Mouse (Mus musculus): ENCODE results near the gene Furin. TPM values are rescaled to one million over a fixed set of nuclear protein-coding genes. Genes with fewer than 3 reads are reported as not detected.
A peak's percentile ranks its signal among the peaks of the same experiment; 100 is the strongest.

The Furin gene
- polyA plus RNA-seq, 1 experiment: 72.7 TPM

GRCm38 (mm10) chr7:80368635-80369421, 36.4 kb downstream of the Furin start:
- 0 out of 3 replicates have a peak, but pooled peaks have one; percentile 6 for TF ChIP-seq GATA1 (IDR thresholded peaks at IDR 0.05; ENCODE audit: borderline replicate concordance, low read length)
- no peak for TF ChIP-seq FLI1 (IDR thresholded peaks at IDR 0.05; ENCODE audit: low read length)
- H3K36me3 ChIP-seq (replicated peaks; ENCODE audit: low read length): peaks cover 52% of the 10 kb centered on the region
- H3K4me1 ChIP-seq: peaks cover 76% of the 10 kb centered on the region
- no peaks in the 10 kb centered on the region for H3K9me3 ChIP-seq
- H3K27me3 ChIP-seq (replicated peaks): no peaks in the 10 kb centered on the region
- peak overlapping the region; percentile 97 for H3K4me3 ChIP-seq (replicated peaks)

GRCm38 (mm10) chr7:80368009-80368408, 37.2 kb downstream of the Furin start:
- Histone ChIP-seq H3K9me3 (no peaks in the 10 kb centered on the region), H3K27me3 (replicated peaks) (no peaks in the 10 kb centered on the region), H3K4me3 (replicated peaks) (peak overlapping the region; percentile 80), H3K4me1 (peaks cover 72% of the 10 kb centered on the region), H3K36me3 (replicated peaks; ENCODE audit: low read length) (peaks cover 60% of the 10 kb centered on the region)
- TF ChIP-seq FLI1 (IDR thresholded peaks at IDR 0.05; ENCODE audit: low read length) (no peak), GATA1 (IDR thresholded peaks at IDR 0.05; ENCODE audit: borderline replicate concordance, low read length) (no peak)

DNA sequence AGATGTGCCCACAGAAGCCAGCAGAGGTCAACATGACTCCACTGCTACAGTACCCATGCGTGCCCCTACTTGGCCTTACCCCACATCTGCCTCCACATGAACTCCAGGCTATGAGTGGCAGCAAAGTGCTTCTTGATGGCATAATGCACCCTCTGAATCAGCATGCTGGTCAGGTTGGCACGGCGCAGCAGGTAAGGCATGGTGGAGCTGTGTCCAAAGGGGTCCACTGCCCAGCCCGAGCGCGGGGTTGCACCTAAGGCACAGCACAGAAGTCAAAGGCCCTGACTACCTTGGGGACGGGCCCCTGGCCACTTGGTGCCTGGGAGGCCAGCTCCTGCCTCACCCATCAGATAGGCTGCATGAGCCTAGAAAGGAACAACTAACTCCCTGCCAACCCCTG, 38.0 kb downstream of the Furin start:
- H3K4me1 ChIP-seq: peaks cover 72% of the 10 kb centered on the region
- H3K36me3 ChIP-seq (replicated peaks; ENCODE audit: low read length): peaks cover 68% of the 10 kb centered on the region
- peak overlapping the region; percentile 26 for H3K4me3 ChIP-seq (replicated peaks)
- H3K27me3 ChIP-seq (replicated peaks): no peaks in the 10 kb centered on the region
- TF ChIP-seq GATA1 (IDR thresholded peaks at IDR 0.05; ENCODE audit: borderline replicate concordance, low read length): no peak
- no peak for TF ChIP-seq FLI1 (IDR thresholded peaks at IDR 0.05; ENCODE audit: low read length)
- H3K9me3 ChIP-seq: no peaks in the 10 kb centered on the region

DNA sequence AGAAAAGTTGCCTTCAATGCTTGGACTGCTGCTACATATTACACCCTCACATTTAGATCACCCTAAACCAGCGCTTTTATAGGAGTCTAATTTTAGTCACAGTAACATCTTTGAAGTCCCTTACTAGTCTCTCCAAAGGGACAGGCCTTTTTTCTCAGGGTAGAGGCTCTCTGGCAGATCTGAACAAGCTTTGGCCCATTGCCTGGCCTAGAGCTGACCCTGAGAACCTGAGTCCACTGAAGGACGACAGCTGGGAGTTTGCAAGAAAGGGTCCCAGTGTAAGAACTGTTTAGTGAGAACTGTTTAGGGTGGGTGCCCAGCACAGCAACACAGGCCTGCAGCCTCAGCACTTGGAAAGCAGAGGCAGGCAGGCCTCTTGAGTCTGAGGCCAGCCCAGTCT, 39.5 kb downstream of the Furin start:
- Histone ChIP-seq H3K36me3 (replicated peaks; ENCODE audit: low read length) (peaks cover 83% of the 10 kb centered on the region), H3K4me3 (replicated peaks) (no peak overlapping the region), H3K27me3 (replicated peaks) (no peaks in the 10 kb centered on the region), H3K4me1 (peaks cover 71% of the 10 kb centered on the region), H3K9me3 (no peaks in the 10 kb centered on the region)
- TF ChIP-seq FLI1 (IDR thresholded peaks at IDR 0.05; ENCODE audit: low read length) (no peak), GATA1 (IDR thresholded peaks at IDR 0.05; ENCODE audit: borderline replicate concordance, low read length) (no peak)

GRCm38 (mm10) chr7:80360435-80360834, 44.8 kb downstream of the Furin start:
- H3K27me3 ChIP-seq (replicated peaks): no peaks in the 10 kb centered on the region
- H3K4me3 ChIP-seq (replicated peaks): no peak overlapping the region
- H3K9me3 ChIP-seq: no peaks in the 10 kb centered on the region
- H3K36me3 ChIP-seq (replicated peaks; ENCODE audit: low read length): peaks cover 97% of the 10 kb centered on the region
- no peak for TF ChIP-seq FLI1 (IDR thresholded peaks at IDR 0.05; ENCODE audit: low read length)
- peaks cover 66% of the 10 kb centered on the region for H3K4me1 ChIP-seq

DNA sequence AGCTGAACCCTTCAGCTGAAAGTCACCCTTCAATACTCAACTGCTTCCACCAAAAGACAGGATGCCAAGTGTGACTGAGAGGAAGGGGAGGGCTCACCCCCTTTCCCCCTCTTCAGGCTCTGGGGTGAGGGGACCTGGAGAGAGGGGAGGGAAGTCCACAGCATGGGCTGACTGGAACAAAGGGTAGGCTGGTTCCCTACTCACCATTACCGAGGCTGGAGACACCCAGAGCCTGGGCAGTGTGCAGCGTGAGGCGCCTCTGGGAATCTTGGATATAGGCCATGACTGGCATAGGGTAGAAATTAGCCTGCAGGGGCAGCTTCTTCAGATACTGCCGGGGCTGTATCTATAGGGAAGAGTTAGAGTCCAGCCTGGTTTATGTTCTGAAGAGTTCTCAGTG, 47.2 kb downstream of the Furin start:
- H3K36me3 ChIP-seq (replicated peaks; ENCODE audit: low read length): peaks cover 97% of the 10 kb centered on the region
- H3K4me1 ChIP-seq: peaks cover 72% of the 10 kb centered on the region
- H3K9me3 ChIP-seq: no peaks in the 10 kb centered on the region
- H3K4me3 ChIP-seq (replicated peaks): no peak overlapping the region
- no peaks in the 10 kb centered on the region for H3K27me3 ChIP-seq (replicated peaks)
- TF ChIP-seq GATA1 (IDR thresholded peaks at IDR 0.05; ENCODE audit: borderline replicate concordance, low read length) (no peak), FLI1 (IDR thresholded peaks at IDR 0.05; ENCODE audit: low read length) (no peak)

DNA sequence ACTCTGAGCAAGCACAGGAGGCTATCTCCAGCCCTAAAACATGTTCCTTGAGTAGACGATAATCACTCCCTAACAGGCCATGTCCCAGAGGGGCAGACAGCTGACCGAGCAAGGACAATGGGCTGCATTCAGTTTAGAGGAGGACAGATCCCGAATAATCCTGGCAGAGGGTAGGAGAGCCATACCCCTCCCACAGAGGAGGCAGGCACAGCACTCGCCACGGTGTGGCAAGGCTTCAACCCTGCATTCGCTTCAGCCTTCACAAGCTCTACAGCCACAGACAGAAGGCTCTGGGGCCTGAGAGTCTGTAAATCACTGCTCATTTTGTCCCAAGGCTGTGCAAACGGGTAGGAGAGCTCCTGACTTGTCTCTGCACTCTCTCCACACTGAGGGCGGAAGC, 48.1 kb downstream of the Furin start:
- H3K4me3 ChIP-seq (replicated peaks): no peak overlapping the region
- H3K36me3 ChIP-seq (replicated peaks; ENCODE audit: low read length): peaks cover 97% of the 10 kb centered on the region
- H3K9me3 ChIP-seq: no peaks in the 10 kb centered on the region
- no peak for TF ChIP-seq FLI1 (IDR thresholded peaks at IDR 0.05; ENCODE audit: low read length)
- no peak for TF ChIP-seq GATA1 (IDR thresholded peaks at IDR 0.05; ENCODE audit: borderline replicate concordance, low read length)
- H3K4me1 ChIP-seq: peaks cover 72% of the 10 kb centered on the region
- no peaks in the 10 kb centered on the region for H3K27me3 ChIP-seq (replicated peaks)

- Histone ChIP-seq H3K4me1 (peaks cover 76% of the 10 kb centered on the region), H3K9me3 (no peaks in the 10 kb centered on the region), H3K36me3 (replicated peaks; ENCODE audit: low read length) (peaks cover 96% of the 10 kb centered on the region), H3K4me3 (replicated peaks) (no peak overlapping the region), H3K27me3 (replicated peaks) (no peaks in the 10 kb centered on the region)
- TF ChIP-seq FLI1 (IDR thresholded peaks at IDR 0.05; ENCODE audit: low read length) (no peak), GATA1 (IDR thresholded peaks at IDR 0.05; ENCODE audit: borderline replicate concordance, low read length) (no peak)
These were observed 48.9 kb downstream of the Furin start for GRCm38 (mm10) chr7:80356351-80356750.

- H3K36me3 ChIP-seq (replicated peaks; ENCODE audit: low read length): peaks cover 95% of the 10 kb centered on the region
- TF ChIP-seq GATA1 (IDR thresholded peaks at IDR 0.05; ENCODE audit: borderline replicate concordance, low read length): no peak
- TF ChIP-seq FLI1 (IDR thresholded peaks at IDR 0.05; ENCODE audit: low read length): no peak
These were observed 52.3 kb downstream of the Furin start for GRCm38 (mm10) chr7:80352920-80353319.

GRCm38 (mm10) chr7:80350808-80351207, 54.4 kb downstream of the Furin start:
- Histone ChIP-seq H3K4me1 (peaks cover 88% of the 10 kb centered on the region), H3K36me3 (replicated peaks; ENCODE audit: low read length) (peaks cover 89% of the 10 kb centered on the region), H3K9me3 (no peaks in the 10 kb centered on the region), H3K27me3 (replicated peaks) (no peaks in the 10 kb centered on the region), H3K4me3 (replicated peaks) (peak overlapping the region; percentile 62)
- TF ChIP-seq GATA1 (IDR thresholded peaks at IDR 0.05; ENCODE audit: borderline replicate concordance, low read length) (no peak), FLI1 (IDR thresholded peaks at IDR 0.05; ENCODE audit: low read length) (no peak)

More at GRCm38 (mm10) chr7:80352920-80353319, 52.3 kb downstream of the Furin start:
- Histone ChIP-seq H3K9me3 (no peaks in the 10 kb centered on the region), H3K27me3 (replicated peaks) (no peaks in the 10 kb centered on the region), H3K4me3 (replicated peaks) (no peak overlapping the region), H3K4me1 (peaks cover 82% of the 10 kb centered on the region)

Measured in megakaryocyte, embryonic 14.5 days (primary cell).